Mouse (Mus musculus): ENCODE measurements around the gene Apbb2. TPM values are rescaled to one million over a fixed set of nuclear protein-coding genes. Genes with fewer than 3 reads are reported as not detected.

The Apbb2 gene
- polyA plus RNA-seq, 1 experiment, result 19.1 TPM

DNA sequence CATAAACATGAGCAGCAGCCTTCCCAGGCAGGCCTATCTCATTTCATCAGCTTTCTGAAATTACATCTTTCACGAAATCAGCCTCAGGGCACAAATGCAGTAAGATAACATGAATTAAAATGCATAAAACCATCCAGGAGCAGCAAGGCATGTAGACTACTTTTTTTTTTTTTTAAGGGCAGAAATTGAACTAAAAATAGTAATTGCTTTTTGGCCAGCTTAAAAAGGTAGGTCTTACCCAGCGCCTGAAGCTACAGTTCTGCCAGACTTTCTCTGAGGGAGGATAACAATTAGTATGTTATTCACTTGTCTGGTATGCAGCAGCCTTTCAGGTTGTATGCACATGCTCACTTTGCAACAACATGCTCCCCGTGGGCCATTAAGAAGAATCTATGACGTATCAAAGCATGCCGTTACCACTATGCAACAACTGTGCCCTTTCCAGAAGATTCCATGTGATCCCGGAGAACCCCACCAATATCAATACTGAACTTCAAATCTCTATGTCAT lies 32.3 kb downstream of the Apbb2 start:
- TF ChIP-seq MAX (IDR thresholded peaks at IDR 0.05; ENCODE audit: low read depth) (no peak), TCF3 (IDR thresholded peaks at IDR 0.05; ENCODE audit: insufficient read length, low read depth) (no peak), CEBPB (IDR thresholded peaks at IDR 0.05; ENCODE audit: insufficient read depth, poor library complexity, severe bottlenecking) (no peak), REST (IDR thresholded peaks at IDR 0.05; ENCODE audit: insufficient read depth, insufficient read length) (no peak), SRF (IDR thresholded peaks at IDR 0.05; ENCODE audit: control insufficient read depth, insufficient read length, low read depth) (no peak), MYOD1 (IDR thresholded peaks at IDR 0.05; ENCODE audit: control insufficient read depth in 1 of 3, insufficient read length in 2 of 3, low read depth in 2 of 3) (no peak), USF1 (IDR thresholded peaks at IDR 0.05; ENCODE audit: low read depth) (no peak), POLR2AphosphoS2 (IDR thresholded peaks at IDR 0.05; ENCODE audit: insufficient read length, low read depth) (no peak), MYOG (IDR thresholded peaks at IDR 0.05; ENCODE audit: control insufficient read depth in 1 of 3, insufficient read depth in 1 of 3, insufficient read length in 2 of 3, low read depth in 2 of 3) (no peak), TCF12 (IDR thresholded peaks at IDR 0.05; ENCODE audit: insufficient read depth, poor library complexity, severe bottlenecking) (no peak), POLR2A (IDR thresholded peaks at IDR 0.05; ENCODE audit: insufficient read length, low read depth) (no peak), E2F4 (IDR thresholded peaks at IDR 0.05; ENCODE audit: insufficient read depth) (no peak)

GRCm38 (mm10) chr5:66583019-66583406 lies 35.6 kb downstream of the Apbb2 start:
- TF ChIP-seq REST (IDR thresholded peaks at IDR 0.05; ENCODE audit: insufficient read depth, insufficient read length) (no peak), MYOG (IDR thresholded peaks at IDR 0.05; ENCODE audit: control insufficient read depth in 1 of 3, insufficient read depth in 1 of 3, insufficient read length in 2 of 3, low read depth in 2 of 3) (no peak), CEBPB (IDR thresholded peaks at IDR 0.05; ENCODE audit: insufficient read depth, poor library complexity, severe bottlenecking) (no peak), SRF (IDR thresholded peaks at IDR 0.05; ENCODE audit: control insufficient read depth, insufficient read length, low read depth) (no peak), POLR2A (IDR thresholded peaks at IDR 0.05; ENCODE audit: insufficient read length, low read depth) (no peak)
- no peak overlapping the region for H3ac ChIP-seq (ENCODE audit: control insufficient read depth, insufficient read length)
- H3K79me2 ChIP-seq (ENCODE audit: control insufficient read depth, insufficient read depth), result peaks cover 100% of the 10 kb centered on the region

More for the DNA sequence above, 32.3 kb downstream of the Apbb2 start:
- Histone ChIP-seq H3K27me3 (ENCODE audit: control insufficient read depth, insufficient read depth, insufficient read length) (no peaks in the 10 kb centered on the region), H3K4me3 (no peak overlapping the region), H3K79me2 (ENCODE audit: control insufficient read depth, insufficient read depth) (peaks cover 99% of the 10 kb centered on the region), H3ac (ENCODE audit: control insufficient read depth, insufficient read length) (no peak overlapping the region), H3K4me2 (ENCODE audit: low read depth) (no peak overlapping the region), H3K36me3 (ENCODE audit: control insufficient read depth, insufficient read depth) (no peaks in the 10 kb centered on the region)

GRCm38 (mm10) chr5:66582281-66583018 lies 36.1 kb downstream of the Apbb2 start:
- no peaks in the 10 kb centered on the region for H3K27me3 ChIP-seq (ENCODE audit: control insufficient read depth, insufficient read depth, insufficient read length)
- TF ChIP-seq SRF (IDR thresholded peaks at IDR 0.05; ENCODE audit: control insufficient read depth, insufficient read length, low read depth) (no peak), POLR2A (IDR thresholded peaks at IDR 0.05; ENCODE audit: insufficient read length, low read depth) (no peak)
- no peaks in the 10 kb centered on the region for H3K36me3 ChIP-seq (ENCODE audit: control insufficient read depth, insufficient read depth)
- H3ac ChIP-seq (ENCODE audit: control insufficient read depth, insufficient read length), result no peak overlapping the region
- H3K4me2 ChIP-seq (ENCODE audit: low read depth), result peak overlapping the region; percentile 1
- no peak overlapping the region for H3K4me3 ChIP-seq
- H3K79me2 ChIP-seq (ENCODE audit: control insufficient read depth, insufficient read depth), result peaks cover 97% of the 10 kb centered on the region

More at GRCm38 (mm10) chr5:66583019-66583406, 35.6 kb downstream of the Apbb2 start:
- Histone ChIP-seq H3K4me2 (ENCODE audit: low read depth) (peak overlapping the region; percentile 1), H3K36me3 (ENCODE audit: control insufficient read depth, insufficient read depth) (no peaks in the 10 kb centered on the region), H3K27me3 (ENCODE audit: control insufficient read depth, insufficient read depth, insufficient read length) (no peaks in the 10 kb centered on the region), H3K4me3 (no peak overlapping the region)

- Histone ChIP-seq H3K36me3 (ENCODE audit: control insufficient read depth, insufficient read depth) (no peaks in the 10 kb centered on the region), H3ac (ENCODE audit: control insufficient read depth, insufficient read length) (no peak overlapping the region), H3K27me3 (ENCODE audit: control insufficient read depth, insufficient read depth, insufficient read length) (no peaks in the 10 kb centered on the region), H3K79me2 (ENCODE audit: control insufficient read depth, insufficient read depth) (peaks cover 97% of the 10 kb centered on the region), H3K4me3 (no peak overlapping the region), H3K4me2 (ENCODE audit: low read depth) (peak overlapping the region; percentile 51)
- TF ChIP-seq TCF12 (IDR thresholded peaks at IDR 0.05; ENCODE audit: insufficient read depth, poor library complexity, severe bottlenecking), result no peak
- TF ChIP-seq USF1 (IDR thresholded peaks at IDR 0.05; ENCODE audit: low read depth), result no peak
- no peak for TF ChIP-seq MYOD1 (IDR thresholded peaks at IDR 0.05; ENCODE audit: control insufficient read depth in 1 of 3, insufficient read length in 2 of 3, low read depth in 2 of 3)
- no peak for TF ChIP-seq MYOG (IDR thresholded peaks at IDR 0.05; ENCODE audit: control insufficient read depth in 1 of 3, insufficient read depth in 1 of 3, insufficient read length in 2 of 3, low read depth in 2 of 3)
- no peak for TF ChIP-seq CEBPB (IDR thresholded peaks at IDR 0.05; ENCODE audit: insufficient read depth, poor library complexity, severe bottlenecking)
- no peak for TF ChIP-seq MAX (IDR thresholded peaks at IDR 0.05; ENCODE audit: low read depth)
- TF ChIP-seq E2F4 (IDR thresholded peaks at IDR 0.05; ENCODE audit: insufficient read depth), result no peak
- no peak for TF ChIP-seq POLR2A (IDR thresholded peaks at IDR 0.05; ENCODE audit: insufficient read length, low read depth)
- no peak for TF ChIP-seq SRF (IDR thresholded peaks at IDR 0.05; ENCODE audit: control insufficient read depth, insufficient read length, low read depth)
These were observed 39.5 kb downstream of the Apbb2 start for GRCm38 (mm10) chr5:66579066-66579465.

DNA sequence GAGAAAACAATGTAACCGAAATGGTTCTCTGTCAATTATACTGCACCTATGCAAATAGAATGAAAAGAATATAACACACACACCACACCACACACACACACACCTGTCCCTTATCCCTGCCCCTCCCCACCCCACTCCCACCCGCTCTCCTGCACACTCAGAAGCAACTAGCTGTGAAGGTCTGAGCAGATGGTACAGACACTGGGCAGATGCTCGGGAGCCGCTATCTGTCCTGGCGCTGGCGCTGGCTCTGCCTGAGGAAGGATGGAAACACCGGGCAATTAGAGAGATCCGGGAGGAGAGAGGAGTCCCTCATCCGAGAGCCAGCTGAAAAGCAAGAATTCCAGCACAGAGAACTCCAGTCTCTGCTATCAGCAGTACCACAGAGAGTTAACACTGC lies 42.3 kb downstream of the Apbb2 start:
- Histone ChIP-seq H3K36me3 (ENCODE audit: control insufficient read depth, insufficient read depth) (no peaks in the 10 kb centered on the region), H3K27me3 (ENCODE audit: control insufficient read depth, insufficient read depth, insufficient read length) (no peaks in the 10 kb centered on the region), H3ac (ENCODE audit: control insufficient read depth, insufficient read length) (no peak overlapping the region), H3K4me2 (ENCODE audit: low read depth) (no peak overlapping the region), H3K4me3 (no peak overlapping the region), H3K79me2 (ENCODE audit: control insufficient read depth, insufficient read depth) (peaks cover 97% of the 10 kb centered on the region)
- TF ChIP-seq CEBPB (IDR thresholded peaks at IDR 0.05; ENCODE audit: insufficient read depth, poor library complexity, severe bottlenecking) (no peak), MYOG (IDR thresholded peaks at IDR 0.05; ENCODE audit: control insufficient read depth in 1 of 3, insufficient read depth in 1 of 3, insufficient read length in 2 of 3, low read depth in 2 of 3) (no peak), SRF (IDR thresholded peaks at IDR 0.05; ENCODE audit: control insufficient read depth, insufficient read length, low read depth) (no peak)
